Mouse (Mus musculus) gastrocnemius, postnatal 36 days (tissue): Measurements from ENCODE around the gene BC051019. TPM values are rescaled to one million over a fixed set of nuclear protein-coding genes. Genes with fewer than 3 reads are reported as not detected.

Experiments
- DNase-seq, 2 experiments: peaks; one replicate each; pipeline ENCODE4 v3.0.0; 2022
- intact Hi-C: fragments of 180-260 bp; cut with DNase I; formaldehyde crosslinking; loops from one replicate; pipeline ENCODE4 v1.15.1; 2025
- total RNA-seq, 2 experiments: library from RNA; stranded (reverse); gene quantifications; 2 replicates each; pipeline ENCODE4 v1.2.3; 2021

The BC051019 gene
- total RNA-seq, 2 experiments from 2014 or later = not detected

- intact Hi-C loops = no loop called here
- DNase-seq = no peak
These were observed 13.6 kb downstream of the BC051019 start for GRCm38 (mm10) chr7:109710069-109710468.

GRCm38 (mm10) chr7:109708961-109709382, 14.7 kb downstream of the BC051019 start:
- intact Hi-C loops = no loop called here
- DNase-seq = peak; percentile 42 to 61

GRCm38 (mm10) chr7:109707023-109707785, 16.4 kb downstream of the BC051019 start:
- intact Hi-C loops = loop anchor here (2.0 kb wide), 1 partner anchor 184 kb away; no protein-coding TSS in a partner anchor
- DNase-seq = peak in 1 of 2 experiments; percentile 16

DNA sequence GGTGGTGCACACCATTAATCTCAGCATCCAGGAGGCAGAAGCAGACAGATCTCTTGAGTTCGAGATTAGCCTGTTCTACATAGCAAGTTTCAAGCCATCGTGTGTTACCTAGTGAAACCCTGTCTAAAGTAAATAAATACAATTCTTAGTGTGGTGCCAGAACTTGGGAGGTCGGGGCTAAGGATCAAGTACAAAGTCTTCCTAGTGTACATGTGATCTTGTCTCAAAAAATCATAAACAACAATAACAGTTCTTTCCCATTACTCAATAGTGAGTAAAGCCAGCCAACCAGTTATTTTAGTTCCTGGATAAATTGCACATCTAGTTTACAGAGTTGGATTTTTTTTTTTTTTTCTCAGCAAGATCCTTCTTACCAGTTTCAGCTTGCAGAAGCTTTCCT, 19.2 kb downstream of the BC051019 start:
- intact Hi-C loops = loop anchor here (5.0 kb wide), 1 partner anchor 187 kb away; the partner anchor contains the start of gene Rpl27a
- DNase-seq = no peak

DNA sequence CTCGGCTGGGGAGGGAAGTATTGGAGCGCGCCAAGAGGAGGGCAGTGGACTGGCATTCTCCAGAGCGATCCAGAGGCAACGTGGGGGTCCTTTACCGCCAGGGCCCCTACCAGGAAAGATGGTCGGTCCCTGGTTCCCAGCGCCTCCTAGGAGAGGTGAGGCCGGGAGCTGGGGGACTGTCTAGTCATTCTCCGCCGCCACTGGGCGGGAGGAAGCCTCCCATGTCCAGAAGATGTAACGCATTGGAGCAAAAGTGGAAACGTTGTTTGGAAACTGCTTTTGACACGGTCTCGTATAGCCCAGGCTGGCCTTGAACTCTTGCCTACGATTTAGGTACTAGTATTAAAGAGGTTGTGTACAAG, 19.7 kb downstream of the BC051019 start:
- intact Hi-C loops = loop anchor here (5.0 kb wide), 1 partner anchor 187 kb away; the partner anchor contains the start of gene Rpl27a
- no peak for DNase-seq

- peak; percentile 94 for DNase-seq
- intact Hi-C loops = loop anchor here (5.0 kb wide), 1 partner anchor 186 kb away; the partner anchor contains the start of gene Rpl27a
These were observed 20.2 kb downstream of the BC051019 start, which contains the start of the genes St5 and Akip1 for GRCm38 (mm10) chr7:109703190-109704015. St5 (minus strand) TSS chr7:109703605. Akip1 (plus strand) TSS chr7:109703690.

- DNase-seq = no peak
- intact Hi-C loops = loop anchor here (5.0 kb wide), 1 partner anchor 185 kb away; the partner anchor contains the start of gene Rpl27a
These were observed 20.9 kb downstream of the BC051019 start for GRCm38 (mm10) chr7:109702721-109703120.

GRCm38 (mm10) chr7:109700213-109700612, 23.4 kb downstream of the BC051019 start:
- intact Hi-C loops = loop anchor here (5.0 kb wide), 1 partner anchor 183 kb away; the partner anchor contains the start of gene Rpl27a
- DNase-seq = no peak

- DNase-seq = no peak
- intact Hi-C loops = no loop called here
These were observed 28.3 kb downstream of the BC051019 start for GRCm38 (mm10) chr7:109695339-109695726.

DNA sequence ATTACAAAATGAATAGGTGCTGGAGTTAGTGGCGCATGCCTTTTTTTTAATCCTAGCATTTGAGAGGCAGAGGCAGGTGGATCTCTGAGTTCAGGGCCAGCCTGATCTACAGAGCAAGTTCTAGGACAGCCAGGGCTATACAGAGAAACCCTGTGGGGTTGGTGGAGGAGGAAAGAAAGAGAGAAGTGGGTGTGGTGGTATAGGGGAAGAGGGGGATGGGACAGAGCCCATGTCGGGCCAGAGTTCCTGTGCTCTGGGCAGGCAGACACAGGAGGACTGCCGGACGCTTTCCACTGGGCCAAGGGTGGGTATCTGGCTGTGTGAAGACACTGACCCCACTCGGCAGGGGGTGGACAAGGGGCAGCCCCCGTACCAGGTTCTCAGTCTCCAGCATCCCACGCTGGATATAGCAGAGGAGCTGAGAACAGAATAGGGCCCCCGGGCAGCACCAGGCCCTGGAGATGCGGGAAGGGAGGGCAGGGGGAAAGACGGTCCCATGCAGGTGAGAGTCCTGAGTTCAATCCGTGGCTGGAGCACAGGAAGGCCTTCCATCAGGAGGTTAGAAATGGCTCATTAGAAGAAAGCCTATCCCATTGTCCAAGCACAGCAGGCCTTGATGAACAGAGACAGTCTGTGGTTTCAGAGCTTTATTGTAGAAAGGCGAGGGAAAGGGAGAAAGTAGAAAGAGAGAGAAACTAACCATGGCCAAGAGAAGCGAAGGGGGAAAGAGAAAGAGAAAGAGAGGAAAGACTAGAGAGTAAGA, 28.9 kb downstream of the BC051019 start:
- DNase-seq = no peak
- intact Hi-C loops = no loop called here

GRCm38 (mm10) chr7:109690961-109691360, 32.7 kb downstream of the BC051019 start:
- intact Hi-C loops = no loop called here
- DNase-seq = no peak

- intact Hi-C loops = no loop called here
- DNase-seq = no peak
These were observed 33.5 kb downstream of the BC051019 start for GRCm38 (mm10) chr7:109690101-109690500.

DNA sequence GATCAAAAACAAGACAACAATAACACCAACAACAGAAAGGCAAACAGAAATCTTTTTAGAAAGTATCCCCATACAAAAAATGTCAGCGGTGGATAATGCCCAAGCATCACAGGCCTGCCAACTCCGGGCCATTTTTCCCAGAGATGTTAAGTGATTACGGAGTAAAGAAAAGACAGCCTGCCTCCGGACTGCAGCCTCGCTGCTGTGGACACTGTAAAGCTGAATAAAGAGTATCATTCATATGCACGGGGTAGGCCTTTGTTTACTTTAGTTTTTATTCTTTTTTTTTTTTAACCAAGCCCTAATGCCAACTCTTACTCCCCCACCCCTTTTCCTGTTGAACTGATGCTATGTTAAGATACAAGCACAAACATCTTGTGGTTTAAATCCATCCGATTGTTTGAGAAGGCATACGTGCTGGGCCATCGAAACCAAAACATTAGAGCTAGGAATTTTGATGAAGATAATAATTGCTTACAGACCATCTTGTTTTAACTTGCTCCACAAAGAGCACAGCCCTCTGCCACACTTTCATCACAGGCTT, 37.0 kb downstream of the BC051019 start:
- intact Hi-C loops = no loop called here
- DNase-seq = no peak

DNA sequence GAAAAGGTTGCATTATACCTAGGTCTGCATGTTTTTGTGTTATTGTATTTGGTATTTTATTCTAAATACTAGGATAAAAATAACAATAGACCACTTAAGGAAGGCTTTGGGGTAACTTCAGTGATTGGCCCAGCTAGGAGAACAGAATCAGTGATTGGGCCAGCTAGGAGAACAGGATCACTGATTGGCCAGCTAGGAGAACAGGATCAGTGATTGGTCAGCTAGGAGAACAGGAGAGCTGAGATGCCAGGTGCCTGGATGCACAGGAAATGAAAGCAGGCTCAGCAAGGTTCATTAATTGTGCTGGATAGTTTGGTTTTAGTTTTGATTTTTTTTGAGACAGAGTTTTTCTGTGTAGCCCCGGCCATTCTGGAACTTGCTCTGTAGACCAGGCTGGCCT, 42.8 kb downstream of the BC051019 start:
- intact Hi-C loops = no loop called here

GRCm38 (mm10) chr7:109680284-109680683, 43.4 kb downstream of the BC051019 start:
- no peak for DNase-seq
- intact Hi-C loops = no loop called here

More for the DNA sequence above, 42.8 kb downstream of the BC051019 start:
- DNase-seq = no peak

DNA sequence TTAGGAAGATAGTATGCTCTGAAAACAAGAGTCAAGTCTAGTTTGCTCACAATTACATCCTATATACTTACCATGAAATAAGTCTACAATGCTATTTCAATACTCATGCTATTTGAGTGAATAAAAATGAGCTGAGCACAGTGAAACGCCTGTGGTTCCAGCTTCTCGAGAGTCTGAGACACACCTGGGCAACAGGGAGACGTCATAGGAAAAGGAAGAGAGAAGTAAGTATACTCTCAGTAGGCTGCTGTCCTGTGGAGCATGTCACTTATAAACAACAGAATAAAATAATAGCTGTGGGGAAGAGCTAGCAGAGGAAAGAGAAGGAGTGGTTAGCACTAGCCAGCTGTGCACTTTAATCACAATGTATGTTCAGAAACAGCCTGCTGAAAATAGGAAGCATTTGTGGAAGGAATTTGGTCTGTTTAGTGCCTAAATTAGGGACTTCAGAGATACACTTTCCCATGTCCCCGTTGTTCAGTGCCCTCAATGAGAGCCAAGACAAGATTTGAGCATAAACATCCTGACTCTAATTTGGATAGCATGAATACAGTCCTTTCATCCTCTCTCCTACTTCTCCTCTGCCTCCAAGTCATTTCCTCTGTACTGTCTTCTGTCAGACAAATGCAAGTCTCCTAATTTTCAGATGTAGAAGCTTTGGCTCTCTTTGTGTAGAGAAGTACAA, 48.6 kb downstream of the BC051019 start:
- intact Hi-C loops = no loop called here
- no peak for DNase-seq

- peak; percentile 56 to 67 for DNase-seq
- intact Hi-C loops = no loop called here
These were observed 51.8 kb downstream of the BC051019 start for GRCm38 (mm10) chr7:109671581-109672471.

GRCm38 (mm10) chr7:109669426-109670170, 54.1 kb downstream of the BC051019 start:
- DNase-seq = no peak
- intact Hi-C loops = no loop called here
